9 mouse cellular contexts compared by ENCODE assay signal in the genomic region with DNA sequence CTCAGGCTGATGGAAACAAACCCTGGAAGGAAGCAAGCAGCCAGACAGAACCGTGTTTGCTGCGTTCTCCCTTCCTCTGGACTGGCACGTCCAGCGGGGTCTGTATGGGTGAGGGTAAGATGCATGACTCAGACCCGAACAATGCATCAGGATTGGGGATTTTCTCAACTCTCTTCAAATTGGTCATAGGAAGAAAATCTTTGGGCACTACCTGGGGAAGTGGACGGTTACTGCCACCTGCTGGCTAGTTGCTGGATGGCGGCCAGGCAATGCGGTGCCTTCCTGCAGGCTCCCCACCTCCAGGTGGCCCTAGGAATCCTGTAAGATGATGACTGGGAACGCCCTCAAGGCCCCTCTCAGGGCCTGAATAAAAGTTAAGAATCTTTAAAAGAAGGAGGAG. TPM values are rescaled to one million over a fixed set of nuclear protein-coding genes. Genes with fewer than 3 reads are reported as not detected.
DNase-seq lines count a peak whose midpoint lies in the region; ATAC-seq lines count a peak whose summit lies in the region.
"Had no signal": no experiment of that assay in that cellular context is flagged by ENCODE, and none has a peak within 500 bp of the region (broad histone marks: within the 10 kb centered on the region; RNA-seq: fewer than 3 reads in every experiment).

No protein-coding gene starts in this region.

- no peak overlapping the region for H3K9ac ChIP-seq in forebrain, embryonic 11.5 days (ENCODE audit: low read length)
- H3K9ac ChIP-seq: liver, embryonic 15.5 days had no signal

- H3K4me2 ChIP-seq in forebrain, embryonic 11.5 days (ENCODE audit: low read depth, low read length, severe bottlenecking): no peak overlapping the region
- H3K4me2 ChIP-seq: liver, embryonic 15.5 days had no signal

- DNase-seq in ES-CJ7 (ENCODE audit: low read depth, low spot score): peak; percentile 85
- peak; percentile 88 for DNase-seq in brain, adult 2 months (ENCODE audit: low read depth, low spot score)
- DNase-seq in forebrain, embryonic 11.5 days (ENCODE audit: low spot score): peak; percentile 89
- peak; percentile 89 for DNase-seq in heart, postnatal 4 days
- peak; percentile 79 to 84 for DNase-seq in layer of hippocampus, postnatal 10 days (ENCODE audit: low spot score in 2 of 2)
- peak; percentile 73 for DNase-seq in right cerebral cortex, postnatal 25 days
- peak; percentile 64 to 83 for DNase-seq in urinary bladder, postnatal 36 days (ENCODE audit: low spot score in 2 of 2)

- WGBS in forebrain, embryonic 11.5 days: 8% methylated on average over 9 of the region's 9 CpGs

- no peak overlapping the region for H3K27ac ChIP-seq in forebrain, embryonic 11.5 days (ENCODE audit: low read depth, low read length)
- H3K27ac ChIP-seq: liver, embryonic 15.5 days had no signal

- no peaks in the 10 kb centered on the region for H3K27me3 ChIP-seq in forebrain, embryonic 11.5 days (ENCODE audit: control insufficient read depth, insufficient read depth, low read length)

- no peak overlapping the region for H3K4me3 ChIP-seq in forebrain, embryonic 11.5 days (ENCODE audit: low read depth, low read length)
- H3K4me3 ChIP-seq: liver, embryonic 15.5 days had no signal

- no peaks in the 10 kb centered on the region for H3K9me3 ChIP-seq in forebrain, embryonic 11.5 days (ENCODE audit: control insufficient read depth, low read length)
- H3K9me3 ChIP-seq: liver, embryonic 15.5 days had no signal

- H3K4me1 ChIP-seq in forebrain, embryonic 11.5 days (replicated peaks; ENCODE audit: control insufficient read depth, insufficient read depth, low read length): no peaks in the 10 kb centered on the region
- H3K4me1 ChIP-seq: liver, embryonic 15.5 days had no signal

- no peaks in the 10 kb centered on the region for H3K36me3 ChIP-seq in forebrain, embryonic 11.5 days (ENCODE audit: control insufficient read depth, insufficient read depth, low read length)
- H3K36me3 ChIP-seq: liver, embryonic 15.5 days had no signal

- ATAC-seq in forebrain, embryonic 11.5 days (replicated peaks; ENCODE audit: low FRiP score): peak; percentile 49; the same call in 1 of the 2 replicates
- ATAC-seq in megakaryocyte, adult 5-6 weeks (ENCODE audit: poor library complexity, severe bottlenecking): peak; percentile 91

RNA-seq across cellular contexts. Expression of a gene that starts 6.3 kb away (rescaled TPM):
- 59.6 and 66.7 TPM in 2 replicates for polyA plus RNA-seq in forebrain, embryonic 11.5 days (2014; fragmentation: Nextera tagmentation; extraction: Ambion mirVana)
- total RNA-seq in heart, postnatal 4 days (2021): 100 to 1,000 TPM; 355 to 365 TPM
- total RNA-seq in layer of hippocampus, postnatal 10 days (2021): 10 to 100 TPM; 88.4 to 88.7 TPM
- 112 and 126 TPM in 2 replicates for total RNA-seq in megakaryocyte, adult 5-6 weeks (2015)
- 230 and 245 TPM in 2 replicates for total RNA-seq in megakaryocyte, adult 5-6 weeks (2017)

RNA-seq across cellular contexts. Expression of a gene that starts 38.3 kb away (rescaled TPM):
- 0.36 TPM in 1 of 2 replicates, not detected in the other for polyA plus RNA-seq in forebrain, embryonic 11.5 days (2014; fragmentation: Nextera tagmentation; extraction: Ambion mirVana)
- 10 to 100 TPM in 1 of 2 experiments, 1 to 10 TPM in 1; 9.2 to 12.2 TPM for total RNA-seq in heart, postnatal 4 days (2021)
- total RNA-seq in layer of hippocampus, postnatal 10 days (2021): under 1 TPM; 0.40 to 0.59 TPM
- 35.5 and 36.2 TPM in 2 replicates for total RNA-seq in megakaryocyte, adult 5-6 weeks (2015)
- total RNA-seq in megakaryocyte, adult 5-6 weeks (2017): 32.6 and 35.6 TPM in 2 replicates

RNA-seq across cellular contexts. Expression of a gene that starts 58.3 kb away (rescaled TPM):
- 11.1 and 12.2 TPM in 2 replicates for polyA plus RNA-seq in forebrain, embryonic 11.5 days (2014; fragmentation: Nextera tagmentation; extraction: Ambion mirVana)
- 10 to 100 TPM; 12.4 to 13.1 TPM for total RNA-seq in heart, postnatal 4 days (2021)
- 10 to 100 TPM; 51.5 to 51.9 TPM for total RNA-seq in layer of hippocampus, postnatal 10 days (2021)
- total RNA-seq in megakaryocyte, adult 5-6 weeks (2015): 242 and 244 TPM in 2 replicates
- total RNA-seq in megakaryocyte, adult 5-6 weeks (2017): 179 and 191 TPM in 2 replicates

Comparison
In these comparisons a context has a peak if more than half of its experiments do, and no peak if none do; other contexts are left out.
1. RNA of a gene that starts 38.3 kb away (total RNA-seq): 32.6 to 36.2 TPM in megakaryocyte, adult 5-6 weeks and 9.2 to 12.2 TPM in heart, postnatal 4 days; 0.40 to 0.59 TPM in layer of hippocampus, postnatal 10 days; every median in the first group is over 4 times any median in the second.
2. Peak in every context shown above with its lines, with median percentiles within 50 percentile points of each other: DNase-seq.